Mouse (Mus musculus): ENCODE measurements around the gene Tmem165.

The Tmem165 gene

DNA sequence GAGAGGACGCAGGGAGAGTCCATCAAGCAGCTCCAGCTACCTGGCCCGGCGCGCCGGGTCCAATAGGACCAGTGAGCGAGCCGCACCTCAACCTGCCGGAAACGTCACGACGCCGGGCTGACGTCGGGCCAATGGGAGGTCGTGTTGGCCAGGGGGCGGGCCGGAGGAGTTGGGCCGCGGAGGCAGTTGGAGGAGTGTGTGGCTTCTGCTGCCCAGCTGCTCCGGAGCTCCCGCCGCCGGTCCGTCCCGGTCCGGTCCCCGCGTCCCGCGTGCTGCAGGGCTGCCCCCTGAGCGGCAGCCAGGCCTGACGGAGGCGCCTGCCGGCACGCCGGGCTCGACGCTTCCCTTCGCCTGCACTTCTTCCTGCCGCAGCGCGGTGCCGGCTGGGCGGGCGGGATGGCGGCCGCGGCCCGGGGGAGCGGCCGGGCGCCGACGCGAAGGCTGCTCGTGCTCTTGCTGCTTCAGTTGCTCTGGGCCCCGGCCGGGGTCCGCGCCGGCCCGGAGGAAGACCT is at the start of gene Tmem165:
Tmem165 (plus strand) TSS at position 131 of the 512 bp plus-strand sequence.
- peak; percentile 91 for DNase-seq (ENCODE audit: low spot score)

DNA sequence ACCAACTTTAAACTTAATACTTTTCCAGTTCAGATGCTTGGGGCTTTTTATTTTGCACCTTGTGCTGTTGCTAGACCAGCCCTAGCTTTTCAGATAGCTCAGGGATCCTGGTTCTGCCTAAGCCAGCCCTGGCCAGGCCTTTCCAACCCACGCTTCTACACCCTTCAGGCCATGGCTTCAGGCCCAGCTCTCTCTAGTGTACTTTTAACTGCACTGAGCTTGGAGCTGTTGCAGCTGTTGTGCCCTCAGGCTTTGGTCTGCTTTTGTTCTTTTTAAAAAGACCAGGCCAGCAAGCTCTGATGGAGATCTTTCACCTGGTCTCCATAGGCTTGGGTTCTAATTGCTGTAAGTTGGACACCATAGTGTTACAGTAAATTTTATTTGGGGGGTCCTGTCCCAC is 48.0 kb upstream of the Tmem165 start:
- no peak for DNase-seq (ENCODE audit: low spot score)

DNA sequence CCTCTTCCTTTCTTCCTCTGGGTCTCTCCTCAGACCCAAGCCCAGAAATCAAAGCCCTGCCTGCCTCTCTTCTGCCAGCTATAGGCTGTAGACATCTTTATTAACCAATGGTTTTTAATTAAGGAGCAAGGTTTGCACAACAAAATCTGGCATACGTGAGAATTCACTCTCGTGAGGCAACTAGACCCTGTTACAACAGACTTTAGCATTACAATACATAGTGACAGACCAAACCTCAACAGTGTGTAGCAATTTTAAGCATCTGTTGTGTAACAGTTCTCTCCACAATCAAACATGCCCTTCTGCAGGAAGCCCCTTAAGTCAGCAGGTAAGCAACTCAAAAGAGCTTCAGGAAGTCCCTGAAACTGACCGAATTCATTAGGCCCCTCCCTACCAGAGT is 47.4 kb upstream of the Tmem165 start:
- DNase-seq (ENCODE audit: low spot score), result no peak

DNA sequence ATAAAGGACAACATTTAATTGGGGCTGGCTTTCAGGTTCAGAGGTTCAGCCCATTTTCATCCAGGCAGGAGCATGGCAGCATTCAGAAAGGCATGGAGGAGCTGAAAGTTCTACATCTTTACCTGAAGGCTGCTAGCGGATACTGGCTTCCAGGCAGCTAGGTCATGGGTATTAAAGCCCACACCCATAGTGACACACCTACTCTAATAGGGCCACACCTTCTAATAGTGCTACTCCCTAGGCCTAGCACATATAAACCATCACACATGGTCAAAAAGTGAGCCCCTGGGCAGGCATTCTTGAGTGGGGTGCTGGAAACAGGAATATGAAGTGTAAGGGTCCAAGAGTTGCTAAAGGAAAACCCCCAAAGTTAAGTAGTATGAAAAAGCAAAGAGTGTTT is 46.1 kb upstream of the Tmem165 start:
- DNase-seq (ENCODE audit: low spot score), result no peak

DNA sequence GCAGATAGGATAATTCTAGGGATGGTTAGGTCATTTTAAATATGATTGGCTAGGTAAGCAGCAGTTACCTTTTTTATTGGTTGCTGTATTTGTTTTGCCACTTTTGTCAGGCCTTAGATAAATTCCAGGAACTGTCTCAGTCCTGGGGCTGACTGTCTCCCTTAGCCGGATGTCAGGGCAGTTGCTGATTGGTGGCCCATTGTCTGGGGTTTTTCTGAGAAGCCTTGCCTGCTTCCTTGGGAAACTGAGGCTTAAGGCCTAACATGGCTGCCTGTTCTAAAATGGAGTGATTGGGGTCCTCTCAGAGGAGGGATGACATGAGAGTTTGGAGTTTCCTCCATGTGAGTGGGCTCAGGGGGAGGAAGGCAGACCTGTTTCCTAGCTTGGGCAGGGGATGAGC is 45.6 kb upstream of the Tmem165 start:
- no peak for DNase-seq (ENCODE audit: low spot score)

DNA sequence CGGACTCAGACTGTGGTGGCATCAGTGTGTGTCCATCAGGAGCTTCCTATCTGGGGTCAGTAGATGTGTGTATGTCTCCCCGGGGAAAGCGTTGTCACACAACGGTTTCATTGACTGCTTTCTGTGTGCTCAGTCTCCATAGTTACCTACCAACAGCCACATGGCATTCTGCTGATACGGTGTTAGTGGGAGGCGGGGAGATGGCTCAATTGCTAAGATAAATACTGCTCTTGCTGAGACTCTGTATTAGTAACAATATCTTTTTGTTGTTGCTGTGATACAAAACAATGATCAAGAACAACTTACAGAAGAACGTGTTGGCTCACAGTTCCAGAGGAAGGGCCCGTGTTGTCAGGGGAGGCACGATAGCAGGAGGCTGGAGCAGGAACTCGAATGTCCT is 45.2 kb upstream of the Tmem165 start:
- DNase-seq (ENCODE audit: low spot score), result no peak

DNA sequence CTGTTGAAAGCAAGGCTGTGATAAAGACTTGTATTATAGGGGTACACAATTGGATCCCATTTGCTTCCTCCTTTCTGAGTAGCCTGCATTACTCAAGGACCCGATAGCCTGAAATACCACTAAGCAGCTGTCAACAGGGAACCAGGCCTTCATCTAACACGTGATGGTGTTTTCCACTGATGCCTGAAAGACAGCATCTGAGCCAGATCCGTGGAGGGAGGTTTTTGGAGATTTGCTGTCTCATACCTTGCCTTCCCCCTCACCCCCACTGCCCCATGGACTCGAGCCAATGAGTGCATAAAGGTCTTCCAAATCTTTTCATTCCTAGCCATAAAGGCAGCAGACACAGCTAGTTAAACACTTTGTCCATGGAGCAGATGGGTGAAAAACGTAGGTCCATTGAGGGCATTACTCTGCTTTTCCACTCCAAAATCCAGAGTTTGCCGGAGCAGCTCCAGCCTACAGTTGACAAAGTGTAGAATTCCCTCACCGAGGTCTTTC is 44.5 kb upstream of the Tmem165 start:
- no peak for DNase-seq (ENCODE audit: low spot score)

DNA sequence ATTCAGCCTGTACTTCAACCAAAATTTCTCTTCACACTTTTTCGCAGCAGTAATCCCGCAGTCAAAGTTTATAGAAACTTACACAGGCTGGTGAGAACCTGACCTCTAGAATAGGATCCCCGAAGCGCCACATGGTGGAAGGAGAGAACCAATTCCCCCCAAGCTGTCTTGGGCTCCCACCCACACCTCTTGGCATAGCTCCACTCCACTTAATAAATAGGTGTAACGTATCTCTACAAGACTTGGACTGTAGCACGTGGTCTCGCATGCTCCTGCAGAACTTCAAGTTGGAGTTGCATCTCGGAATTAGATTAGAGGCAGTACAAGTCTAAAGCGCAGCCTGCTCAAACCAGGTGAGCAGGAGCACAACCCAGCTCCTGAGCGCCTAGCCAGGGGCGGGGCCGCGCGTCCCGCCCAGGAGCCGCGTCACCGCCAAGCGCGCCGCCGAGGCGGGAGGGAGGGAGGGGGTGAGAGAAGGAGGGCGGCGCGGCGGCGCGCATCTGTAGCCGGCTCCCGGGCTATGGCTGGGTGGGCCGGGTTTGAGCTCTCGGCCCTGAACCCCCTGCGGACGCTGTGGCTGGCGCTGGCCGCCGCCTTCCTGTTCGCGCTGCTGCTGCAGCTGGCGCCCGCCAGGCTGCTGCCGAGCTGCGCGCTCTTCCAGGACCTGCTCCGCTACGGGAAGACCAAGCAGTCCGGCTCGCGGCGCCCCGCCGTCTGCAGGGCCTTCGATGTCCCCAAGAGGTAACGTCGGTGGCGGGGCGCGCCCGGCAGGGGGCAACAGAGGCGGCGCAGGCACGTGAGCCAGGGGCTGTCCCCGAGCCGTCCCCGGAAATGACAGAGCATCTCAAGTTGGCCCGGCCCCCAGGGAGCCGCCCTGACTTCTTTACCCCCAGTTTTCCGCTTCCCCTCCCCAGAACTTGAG is 43.6 kb upstream of the Tmem165 start, which contains the start of gene Srd5a3:
Srd5a3 (plus strand) TSS at position 464 of the 922 bp plus-strand sequence.
- DNase-seq (ENCODE audit: low spot score), result peak; percentile 91

DNA sequence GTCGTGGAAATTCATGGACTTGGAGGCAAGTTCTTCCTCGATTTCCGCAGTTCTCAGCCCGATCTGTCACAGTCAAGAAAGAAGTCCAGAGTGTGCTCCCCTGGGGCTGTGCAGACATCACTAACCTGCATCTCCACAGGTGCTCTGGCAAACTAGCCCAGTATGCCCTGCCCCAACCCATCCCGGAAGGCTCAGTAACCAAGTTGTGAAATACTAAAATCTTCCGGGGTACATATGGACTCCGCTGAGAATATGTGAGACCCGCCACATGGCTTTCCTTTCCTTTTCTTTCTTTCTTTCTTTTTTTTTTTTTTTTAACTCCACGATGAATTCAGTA is 43.0 kb upstream of the Tmem165 start:
- DNase-seq (ENCODE audit: low spot score), result no peak

DNA sequence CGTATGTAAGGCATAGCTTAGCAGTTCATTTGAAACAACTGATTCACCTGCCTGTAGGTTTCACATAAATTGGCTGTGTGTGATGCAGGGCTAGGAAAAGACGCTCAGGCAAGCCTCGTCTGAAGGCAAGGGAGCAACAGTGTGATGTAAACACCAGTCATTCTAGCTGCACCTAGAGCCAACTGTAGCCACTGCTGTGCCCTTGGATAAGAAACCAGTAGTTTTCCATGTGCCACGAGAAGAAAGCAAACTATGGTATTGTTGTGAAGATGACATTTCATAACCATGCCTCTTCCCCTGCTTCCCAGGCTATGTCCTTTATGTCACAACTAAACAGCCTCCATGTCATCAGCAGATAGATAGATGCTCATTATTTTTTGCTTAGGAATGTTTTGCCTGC is 40.3 kb upstream of the Tmem165 start:
- DNase-seq (ENCODE audit: low spot score), result no peak

DNA sequence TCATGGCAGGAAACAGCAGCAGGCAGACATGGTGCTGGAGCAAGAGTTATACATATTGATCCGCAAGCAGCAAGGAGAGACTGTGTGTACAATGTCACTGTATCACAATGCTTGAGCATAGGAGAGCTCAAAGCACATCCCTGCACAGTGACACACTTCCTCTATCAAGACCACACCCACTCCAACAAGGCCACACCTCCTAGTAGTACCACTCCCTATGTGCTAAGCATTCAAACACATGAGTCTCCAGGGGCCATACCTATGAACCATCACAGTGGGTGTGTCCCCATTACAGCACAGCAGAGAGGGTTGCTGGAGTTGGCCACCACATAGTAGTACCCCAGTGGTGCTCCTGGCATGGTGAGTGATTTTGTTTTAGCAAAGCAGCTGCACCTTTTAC is 37.3 kb upstream of the Tmem165 start:
- DNase-seq (ENCODE audit: low spot score), result no peak

DNA sequence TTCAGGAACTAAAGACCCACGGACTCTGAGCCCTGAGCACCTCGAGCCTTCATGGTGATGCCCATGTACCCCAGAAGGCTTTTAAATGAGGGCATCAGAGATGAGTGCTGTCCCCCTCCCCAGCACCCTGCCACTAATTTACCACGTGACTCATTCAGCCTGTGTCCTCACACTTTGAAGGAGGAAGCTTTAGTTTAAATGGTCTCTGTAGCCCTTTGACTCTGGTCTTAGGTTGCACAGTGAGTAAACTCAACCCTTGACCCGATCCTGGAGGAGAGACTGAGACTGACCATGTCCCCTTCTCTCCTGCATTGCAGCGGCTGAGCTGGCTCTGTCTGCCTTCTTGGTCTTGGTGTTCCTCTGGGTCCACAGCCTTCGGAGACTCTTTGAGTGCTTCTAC is 34.2 kb upstream of the Tmem165 start:
- DNase-seq (ENCODE audit: low spot score), result no peak

DNA sequence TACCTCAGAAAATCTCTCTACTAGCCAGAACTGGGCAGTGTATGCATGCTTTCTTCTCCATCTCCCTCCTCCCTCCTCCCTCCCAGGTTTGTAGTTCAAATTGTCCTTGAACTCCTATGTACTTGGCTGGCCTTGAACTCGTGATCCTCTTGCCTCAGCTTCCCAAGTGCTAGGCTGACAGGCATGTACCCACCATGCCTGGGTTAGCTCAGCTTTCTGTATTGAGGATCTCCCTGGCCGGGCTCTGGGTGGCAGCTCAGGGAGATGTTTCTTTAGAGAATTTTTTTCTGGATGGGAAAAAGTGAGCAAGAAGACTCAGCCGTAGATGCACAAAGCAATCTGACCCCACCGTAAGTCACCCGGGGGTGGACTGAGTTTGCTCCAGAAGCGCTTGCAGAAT is 30.7 kb upstream of the Tmem165 start:
- no peak for DNase-seq (ENCODE audit: low spot score)

DNA sequence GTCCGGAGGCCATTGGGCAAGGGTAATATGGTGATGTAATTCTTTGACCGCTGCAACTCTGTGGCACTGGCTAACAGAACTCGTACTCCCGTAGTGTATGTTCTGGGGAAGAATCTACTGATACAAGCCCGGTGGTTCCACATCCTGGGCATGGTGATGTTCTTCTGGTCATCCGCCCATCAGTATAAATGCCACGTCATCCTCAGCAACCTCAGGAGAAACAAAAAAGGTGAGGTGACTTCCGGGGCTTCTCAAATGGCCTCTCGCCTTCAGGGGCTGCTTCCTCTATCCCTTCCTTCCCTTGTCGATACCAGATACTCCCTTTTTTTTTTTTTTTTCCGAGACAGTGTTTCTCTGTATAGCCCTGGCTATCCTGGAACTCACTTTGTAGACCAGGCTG is 30.2 kb upstream of the Tmem165 start:
- DNase-seq (ENCODE audit: low spot score), result no peak

DNA sequence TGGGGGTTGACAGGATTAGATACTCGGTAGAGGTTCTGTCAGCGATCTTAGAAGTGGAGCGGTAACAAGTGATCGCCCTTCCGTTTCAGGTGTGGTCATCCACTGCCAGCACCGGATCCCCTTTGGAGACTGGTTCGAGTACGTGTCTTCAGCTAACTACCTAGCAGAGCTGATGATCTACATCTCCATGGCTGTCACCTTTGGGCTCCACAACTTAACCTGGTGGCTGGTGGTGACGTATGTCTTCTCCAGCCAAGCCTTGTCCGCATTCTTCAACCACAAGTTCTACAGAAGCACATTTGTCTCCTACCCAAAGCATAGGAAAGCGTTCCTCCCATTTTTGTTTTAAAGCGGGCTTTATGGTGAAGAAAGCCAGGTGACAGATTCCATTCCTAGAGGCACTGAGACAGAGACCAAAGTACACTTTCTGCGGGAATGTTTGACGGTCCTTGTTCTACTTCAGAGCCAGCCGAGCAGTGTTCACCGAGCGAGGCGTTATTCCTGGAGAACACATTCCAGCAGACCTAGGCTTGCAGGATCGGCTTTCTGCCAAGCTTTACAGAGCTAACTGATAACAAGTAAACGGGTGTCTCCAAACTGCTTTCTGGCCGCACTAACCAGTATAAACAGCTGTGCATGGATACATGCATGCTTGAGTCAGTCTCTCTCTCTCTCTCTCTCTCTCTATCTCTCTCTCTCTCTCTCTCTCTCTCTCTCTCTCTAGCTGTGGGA is 29.1 kb upstream of the Tmem165 start:
- DNase-seq (ENCODE audit: low spot score), result no peak

DNA sequence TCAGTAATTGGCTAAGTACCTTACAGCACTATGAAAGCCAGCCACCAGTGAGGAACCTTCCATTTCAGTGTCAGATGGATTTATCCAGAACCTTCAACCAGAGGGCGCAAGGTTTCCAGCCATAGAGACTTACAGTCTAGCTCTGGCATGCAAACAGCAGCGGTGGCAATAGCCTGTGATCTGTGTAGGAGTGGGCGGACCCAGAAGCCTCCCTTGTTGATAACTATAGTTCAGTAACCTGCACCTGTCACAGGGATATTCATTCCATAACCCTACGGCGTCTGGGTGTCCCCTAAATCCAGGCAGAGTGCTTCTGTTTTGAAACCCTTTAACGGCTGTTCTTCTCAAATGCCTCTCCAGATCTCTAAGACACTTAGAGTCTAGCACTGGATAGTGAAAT is 24.1 kb upstream of the Tmem165 start:
- DNase-seq (ENCODE audit: low spot score), result no peak

DNA sequence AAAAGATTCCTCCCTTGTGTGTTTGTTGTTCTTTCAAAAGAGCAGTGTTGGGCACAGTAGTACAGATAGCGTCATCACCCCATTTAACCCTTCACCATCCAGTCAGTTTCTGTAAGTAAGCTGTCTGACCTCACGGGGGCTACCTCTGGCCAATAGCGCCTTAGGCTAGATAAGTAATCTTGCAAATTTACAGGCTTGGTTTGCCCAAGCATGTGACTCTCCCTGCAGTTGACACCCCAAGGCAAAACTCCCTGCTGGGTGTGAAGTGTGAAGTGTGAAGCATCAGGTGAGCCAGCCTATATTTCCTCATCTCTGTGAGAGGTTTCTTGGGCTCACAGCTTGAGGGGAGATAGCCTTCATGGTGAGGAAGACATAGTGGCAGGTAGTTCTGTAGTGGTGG is 23.6 kb upstream of the Tmem165 start:
- no peak for DNase-seq (ENCODE audit: low spot score)

DNA sequence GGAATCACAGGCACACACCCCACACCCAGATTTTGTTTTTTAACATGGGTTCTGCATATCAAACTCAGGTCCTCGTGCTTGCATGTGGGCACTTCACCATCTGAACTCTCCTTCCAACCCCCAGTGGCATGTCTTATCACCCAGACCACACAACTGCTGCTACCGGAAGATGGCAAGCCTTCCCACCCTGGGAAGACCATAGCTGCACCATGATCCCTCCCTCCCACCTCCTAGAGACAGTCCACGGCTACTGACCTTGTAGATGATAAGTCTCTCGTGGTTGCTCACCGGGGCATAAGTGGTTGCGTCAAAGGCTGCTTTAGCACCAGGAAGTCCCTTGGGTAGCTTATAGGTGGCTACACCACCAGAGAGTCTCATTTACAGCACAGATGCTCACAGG is 22.2 kb upstream of the Tmem165 start:
- DNase-seq (ENCODE audit: low spot score), result no peak

DNA sequence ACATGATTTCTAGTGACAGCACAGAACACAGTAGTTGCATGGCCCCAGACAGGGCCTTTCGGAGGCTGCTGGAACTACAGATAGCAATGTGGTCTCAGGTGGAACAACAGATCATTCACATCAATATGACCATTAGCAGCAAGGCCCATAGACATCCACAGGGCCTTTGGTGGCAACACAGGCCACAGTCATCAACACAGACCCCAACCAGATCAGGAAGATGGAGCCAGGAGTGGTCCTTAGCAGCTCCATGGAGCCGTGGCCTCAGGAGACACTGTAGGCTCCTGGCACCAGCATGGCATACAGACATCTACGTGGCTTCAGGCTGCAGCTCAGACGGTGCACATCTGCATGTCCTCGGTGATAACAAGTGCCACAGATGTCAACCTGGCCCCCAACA is 20.8 kb upstream of the Tmem165 start:
- no peak for DNase-seq (ENCODE audit: low spot score)

DNA sequence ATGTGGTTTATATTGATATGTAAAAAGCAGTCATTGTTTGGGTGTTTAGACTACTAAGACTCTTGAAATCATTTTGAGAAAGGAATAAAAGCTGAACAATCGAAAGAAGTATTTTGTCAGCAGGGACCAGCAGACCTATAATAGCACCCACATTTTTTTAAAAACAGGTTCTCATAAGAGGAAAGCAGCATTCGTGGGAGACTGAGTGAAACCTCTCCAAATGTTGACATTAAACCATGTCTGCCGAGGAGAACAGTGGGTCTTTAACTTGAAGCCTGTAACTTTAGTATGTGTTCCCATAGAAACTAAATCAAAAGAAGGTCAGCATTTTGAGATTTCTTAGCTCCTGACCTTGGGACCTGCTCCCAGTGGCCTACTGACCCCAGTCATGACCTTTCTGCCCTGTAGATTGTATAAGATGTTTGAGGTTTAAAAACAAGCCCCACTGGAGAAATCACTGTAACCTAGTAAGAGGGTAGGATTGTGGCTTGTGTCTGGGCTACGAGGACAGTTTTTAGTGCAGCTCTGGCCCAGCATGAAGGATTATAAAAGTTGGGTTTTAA is 19.8 kb upstream of the Tmem165 start:
- no peak for DNase-seq (ENCODE audit: low spot score)

DNA sequence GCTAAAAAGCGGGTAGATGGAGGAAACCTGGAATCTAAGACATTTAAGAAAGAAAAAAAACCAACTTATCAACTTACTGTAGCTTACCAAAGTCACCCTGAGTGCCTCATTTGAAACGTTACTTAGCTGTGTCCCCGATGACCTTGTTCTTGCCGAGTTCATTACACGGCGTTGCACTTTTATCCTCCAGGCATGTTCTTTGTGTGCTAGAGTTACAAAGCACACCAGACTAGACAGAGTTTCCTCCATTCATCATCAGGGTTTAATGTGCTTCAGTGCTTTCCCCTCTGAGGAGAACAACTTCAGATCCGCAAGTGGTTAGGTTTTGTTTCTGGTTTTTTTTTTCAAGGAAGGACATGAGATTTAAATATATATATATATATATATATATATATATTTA is 18.9 kb upstream of the Tmem165 start:
- no peak for DNase-seq (ENCODE audit: low spot score)

DNA sequence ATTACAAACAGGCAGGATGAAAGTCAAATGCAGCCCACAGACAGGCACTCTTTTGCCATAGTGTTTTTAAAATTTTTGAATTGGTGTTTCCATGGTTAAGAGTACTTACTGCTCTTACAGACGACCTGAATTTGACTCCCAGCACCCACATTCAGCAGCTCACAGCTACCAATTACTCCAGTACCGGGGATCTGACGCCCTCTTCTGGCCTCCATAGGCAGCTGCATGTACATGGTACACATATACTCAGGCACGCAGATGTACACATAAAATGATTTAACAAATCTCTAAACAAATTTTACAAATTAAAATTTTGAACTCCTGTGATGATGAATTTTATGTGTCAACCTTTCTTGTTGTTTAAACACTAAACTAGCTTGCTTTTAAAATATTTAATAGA is 13.2 kb upstream of the Tmem165 start:
- no peak for DNase-seq (ENCODE audit: low spot score)

DNA sequence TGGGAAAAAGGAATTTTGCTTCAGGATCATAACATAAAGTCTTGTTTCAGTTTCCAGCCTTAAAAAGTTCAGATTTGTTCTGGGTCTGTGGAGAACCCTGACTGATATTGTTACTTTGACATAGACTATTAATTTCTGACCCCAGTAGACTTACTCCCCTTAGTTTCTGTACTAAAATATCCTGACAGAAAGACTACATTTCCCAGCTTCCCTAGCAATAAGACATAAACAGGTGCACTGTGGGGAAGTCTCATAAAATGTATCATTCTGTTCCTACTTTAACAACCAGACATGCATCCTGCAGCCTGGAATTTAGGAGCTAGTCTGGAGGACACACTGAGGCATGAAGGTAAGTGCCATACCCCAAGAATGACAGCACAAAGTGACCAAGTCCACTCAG is 12.6 kb upstream of the Tmem165 start:
- no peak for DNase-seq (ENCODE audit: low spot score)

Data from urinary bladder, postnatal 25 days (tissue).